Mouse (Mus musculus): ENCODE results near the gene Hdac7.
"Not testable (repeated sequence)": the region's sequence is repeated elsewhere in the genome, so short reads cannot be mapped to it uniquely, and the experiment has no call there.

Gene Hdac7

GRCm38 (mm10) chr15:97844037-97845034 is at the start of gene Hdac7:
Hdac7 (minus strand) TSS chr15:97844502.
- in situ Hi-C loops (cut with MboI, MseI): no loop called here

DNA sequence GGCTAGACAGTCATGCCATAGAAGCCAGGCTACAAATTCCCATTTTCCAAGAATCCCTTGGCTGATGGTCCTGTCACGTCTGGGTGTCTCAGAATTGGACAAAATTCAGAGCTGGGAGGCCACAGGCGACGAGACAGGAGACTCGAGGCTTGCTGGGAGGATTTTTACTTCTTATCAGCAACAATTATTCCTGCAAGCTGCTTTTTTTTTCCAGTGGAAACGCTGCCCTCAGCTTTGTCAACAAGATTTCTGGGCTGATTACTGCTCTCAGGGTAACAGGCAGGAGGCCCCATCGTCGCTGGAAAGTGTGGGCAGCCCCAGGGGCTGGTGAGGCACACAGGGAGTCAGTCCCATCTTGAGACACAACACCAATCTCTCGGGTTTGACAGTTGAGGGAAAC is 48.2 kb upstream of the Hdac7 start:
- in situ Hi-C loops (cut with MboI, MseI): no loop called here

DNA sequence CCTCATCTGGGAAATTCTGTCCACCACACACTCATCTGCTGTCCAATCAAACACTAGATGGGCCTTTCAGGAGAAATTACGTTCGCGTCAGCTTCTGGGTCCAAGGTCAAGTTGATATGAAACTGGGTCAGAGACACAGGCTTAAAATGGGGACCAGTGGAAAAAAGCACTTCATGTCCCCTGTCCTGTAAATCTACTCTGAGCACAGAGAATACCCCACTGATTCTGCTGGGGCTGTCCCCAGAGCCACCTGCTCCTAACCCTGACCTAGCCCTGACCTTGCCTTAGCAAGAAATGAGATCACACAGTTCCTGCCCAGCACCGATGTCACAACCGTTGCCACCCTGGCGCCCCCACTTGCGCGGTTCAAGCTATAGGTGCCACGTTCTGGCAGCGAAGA is 46.1 kb upstream of the Hdac7 start:
- in situ Hi-C loops (cut with MboI, MseI): no loop called here

- in situ Hi-C loops (cut with MboI, MseI): no loop called here
These were observed 45.7 kb upstream of the Hdac7 start for GRCm38 (mm10) chr15:97890017-97890416.

DNA sequence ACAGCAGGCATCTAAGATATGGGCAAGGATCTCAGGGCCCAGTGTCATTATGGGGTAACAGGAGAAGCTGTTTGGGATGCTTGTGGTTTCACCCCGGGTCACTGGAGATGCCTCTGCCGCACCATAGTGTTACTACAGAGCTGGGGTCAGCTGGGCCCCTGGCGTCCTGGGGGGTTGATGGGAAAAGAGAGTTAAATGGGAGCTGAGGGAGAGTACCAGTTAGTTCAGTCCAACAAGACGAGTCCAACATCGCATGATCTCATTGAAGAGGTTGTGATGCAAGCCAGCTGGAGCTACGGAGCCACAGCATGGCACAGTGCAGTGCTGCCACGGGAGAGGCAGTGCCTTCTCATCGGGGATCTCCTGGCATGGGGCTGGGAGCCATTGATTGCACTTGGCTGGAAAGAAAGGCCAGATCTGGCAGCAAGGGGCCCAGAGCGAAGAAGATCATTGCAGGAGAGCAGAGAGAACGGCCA is 43.3 kb upstream of the Hdac7 start:
- in situ Hi-C loops (cut with MboI, MseI): no loop called here

- in situ Hi-C loops (cut with MboI, MseI): no loop called here
These were observed 37.1 kb upstream of the Hdac7 start for GRCm38 (mm10) chr15:97881423-97881822.

GRCm38 (mm10) chr15:97880441-97880840 is 36.1 kb upstream of the Hdac7 start:
- in situ Hi-C loops (cut with MboI, MseI): no loop called here

DNA sequence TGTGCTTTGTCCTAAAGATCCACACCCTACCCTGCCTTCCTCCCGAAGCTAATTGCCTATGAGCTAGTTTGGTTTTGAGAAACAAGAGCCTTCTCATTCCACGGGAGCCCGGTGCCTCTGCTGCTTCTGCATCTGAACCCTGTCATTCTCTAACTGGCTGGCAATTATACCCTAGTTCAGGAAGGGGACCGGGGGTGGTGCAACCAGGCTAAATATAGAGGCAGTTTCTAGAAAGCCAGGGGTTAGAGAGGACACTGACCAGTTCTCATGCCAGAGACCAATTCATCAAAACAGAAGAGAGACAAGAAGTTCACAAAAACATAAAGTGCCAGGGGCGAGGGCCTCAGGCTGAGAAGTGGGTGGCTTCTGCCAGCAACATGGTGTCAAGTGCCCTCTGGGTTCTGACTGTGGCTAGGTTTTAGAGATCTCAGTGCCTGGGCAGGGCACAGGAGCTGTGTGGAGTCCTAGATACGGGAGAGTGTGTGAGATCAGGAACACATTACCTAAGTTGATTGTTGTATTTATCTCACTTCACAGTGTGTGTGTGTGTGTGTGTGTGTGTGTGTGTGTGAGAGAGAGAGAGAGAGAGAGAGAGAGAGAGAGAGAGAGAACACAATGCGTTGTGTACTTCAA is 34.5 kb upstream of the Hdac7 start:
- in situ Hi-C loops (cut with MboI, MseI): no loop called here

DNA sequence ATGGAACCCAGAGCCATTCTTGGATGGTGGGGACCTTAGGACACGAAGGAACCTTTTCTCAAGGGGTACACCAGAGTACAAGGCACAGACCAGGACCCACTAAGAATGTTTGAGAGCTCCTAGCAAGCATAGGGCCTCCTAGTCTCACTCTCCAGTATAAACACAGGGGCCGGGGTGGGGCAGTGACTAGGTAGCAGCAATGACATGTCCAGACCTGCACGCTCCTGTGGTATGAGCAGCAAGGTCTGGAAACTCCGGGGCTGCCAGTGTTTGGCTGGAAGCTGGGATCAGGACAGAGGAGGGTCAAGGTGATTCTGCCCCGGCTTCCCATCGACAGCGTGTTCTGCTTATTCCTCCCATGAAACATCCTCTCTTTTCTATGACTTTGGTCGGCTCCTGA is 31.5 kb upstream of the Hdac7 start:
- in situ Hi-C loops (cut with MboI, MseI): no loop called here

- in situ Hi-C loops (cut with MboI, MseI): no loop called here
These were observed 29.4 kb upstream of the Hdac7 start for GRCm38 (mm10) chr15:97873717-97874116.

- in situ Hi-C loops (cut with MboI, MseI): no loop called here
These were observed 27.9 kb upstream of the Hdac7 start for GRCm38 (mm10) chr15:97872161-97872560.

GRCm38 (mm10) chr15:97871055-97872030 is 27.0 kb upstream of the Hdac7 start:
- in situ Hi-C loops (cut with MboI, MseI): no loop called here

GRCm38 (mm10) chr15:97870116-97870515 is 25.8 kb upstream of the Hdac7 start:
- in situ Hi-C loops (cut with MboI, MseI): not testable (repeated sequence)

GRCm38 (mm10) chr15:97868985-97869384 is 24.7 kb upstream of the Hdac7 start:
- in situ Hi-C loops (cut with MboI, MseI): loop anchor here (5.0 kb wide), 1 partner anchor 78 kb away; no protein-coding TSS in a partner anchor

DNA sequence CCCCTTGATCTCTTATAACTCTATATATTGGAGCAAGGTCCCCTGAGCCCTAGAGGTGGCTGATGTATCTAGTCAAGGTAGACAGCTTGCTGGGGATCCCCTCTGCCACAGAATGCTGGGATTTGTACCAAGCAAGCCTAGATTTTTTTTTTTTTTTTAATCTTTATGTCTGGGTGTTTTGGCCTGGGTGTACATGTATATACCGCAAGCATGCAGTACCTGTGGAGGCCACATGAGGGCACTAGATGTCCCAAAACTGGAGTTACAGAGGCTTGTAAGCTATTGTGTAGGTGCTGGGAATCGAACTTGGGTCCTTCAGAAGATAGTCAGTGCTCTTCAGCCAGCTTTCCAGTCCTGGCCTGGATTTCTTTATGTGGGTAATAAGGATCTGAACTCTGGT is 21.7 kb upstream of the Hdac7 start:
- in situ Hi-C loops (cut with MboI, MseI): loop anchor here (5.0 kb wide), 1 partner anchor 81 kb away; no protein-coding TSS in a partner anchor

- in situ Hi-C loops (cut with MboI, MseI): loop anchor here (5.0 kb wide), 1 partner anchor 82 kb away; no protein-coding TSS in a partner anchor
These were observed 20.9 kb upstream of the Hdac7 start for GRCm38 (mm10) chr15:97865175-97865574.

DNA sequence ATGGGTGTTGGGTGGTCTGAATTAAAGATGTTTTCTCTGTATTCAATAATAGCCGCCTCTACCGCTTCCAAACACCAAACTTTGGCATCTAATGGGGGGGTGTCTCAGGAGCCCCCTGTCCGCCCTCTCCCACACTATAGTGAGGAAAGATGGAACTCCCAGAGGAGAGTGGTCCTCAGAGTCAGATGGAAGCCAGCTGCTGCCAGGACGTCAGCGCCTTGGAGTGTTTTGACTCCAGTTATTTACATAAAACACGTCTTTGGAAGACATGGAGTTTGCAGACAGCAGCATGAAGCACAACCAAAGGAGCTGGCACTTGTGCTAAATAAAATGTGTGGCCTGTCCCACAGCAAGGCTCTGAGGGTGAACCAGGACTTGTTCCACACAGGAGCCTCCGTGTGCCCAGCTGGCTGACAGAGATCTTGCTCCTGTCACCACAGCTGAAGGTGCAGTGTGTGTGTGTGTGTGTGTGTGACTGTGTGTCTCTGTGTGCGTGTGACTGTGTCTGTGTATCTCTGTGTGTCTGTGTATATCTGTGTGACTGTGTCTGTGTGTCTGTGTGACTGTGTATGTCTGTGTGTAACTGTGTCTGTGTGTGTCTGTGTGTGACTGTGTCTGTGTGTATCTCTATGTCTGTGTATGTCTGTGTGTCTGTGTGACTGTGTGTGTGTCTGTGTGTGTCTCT is 20.2 kb upstream of the Hdac7 start:
- in situ Hi-C loops (cut with MboI, MseI): loop anchor here (5.0 kb wide), 1 partner anchor 83 kb away; no protein-coding TSS in a partner anchor

- in situ Hi-C loops (cut with MboI, MseI): no loop called here
These were observed 19.2 kb upstream of the Hdac7 start for GRCm38 (mm10) chr15:97863494-97863881.

- in situ Hi-C loops (cut with MboI, MseI): no loop called here
These were observed 18.7 kb upstream of the Hdac7 start for GRCm38 (mm10) chr15:97862881-97863493.

GRCm38 (mm10) chr15:97860353-97860752 is 16.1 kb upstream of the Hdac7 start:
- in situ Hi-C loops (cut with MboI, MseI): no loop called here

All from regulatory T cell (primary cell).